Mouse (Mus musculus) kidney, adult 9 months (tissue): ENCODE results near the gene Mmachc.
A peak's percentile ranks its signal among the peaks of the same experiment; 100 is the strongest.
"Not testable (repeated sequence)": the region's sequence is repeated elsewhere in the genome, so short reads cannot be mapped to it uniquely, and the experiment has no call there.

ENCODE experiments used
- DNase-seq: peaks from one replicate; pipeline ENCODE4 v3.0.0; 2022

Mmachc gene

GRCm38 (mm10) chr4:116689309-116689876 lies 18.8 kb downstream of the Mmachc start:
- peak; percentile 80 for DNase-seq

DNA sequence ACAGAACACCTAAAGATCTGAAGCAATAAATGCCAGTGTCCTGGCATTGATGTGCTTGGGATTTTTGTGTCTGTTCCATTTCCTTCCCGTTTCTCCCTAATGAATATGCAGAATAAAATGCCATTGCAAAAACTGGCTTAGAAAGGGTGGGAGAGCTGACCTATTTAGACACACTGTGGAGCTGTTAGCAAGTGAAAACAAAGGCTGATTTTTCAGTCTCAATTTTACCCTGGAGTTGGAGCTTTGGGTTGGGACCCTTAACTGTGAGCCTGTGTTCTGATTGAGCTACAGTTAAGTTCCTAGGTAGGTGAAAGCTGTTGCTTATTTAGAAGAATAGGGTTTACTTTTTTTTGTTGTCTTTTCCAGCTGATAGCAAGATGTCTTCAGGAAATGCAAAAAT lies 21.2 kb downstream of the Mmachc start:
- DNase-seq = no peak

DNA sequence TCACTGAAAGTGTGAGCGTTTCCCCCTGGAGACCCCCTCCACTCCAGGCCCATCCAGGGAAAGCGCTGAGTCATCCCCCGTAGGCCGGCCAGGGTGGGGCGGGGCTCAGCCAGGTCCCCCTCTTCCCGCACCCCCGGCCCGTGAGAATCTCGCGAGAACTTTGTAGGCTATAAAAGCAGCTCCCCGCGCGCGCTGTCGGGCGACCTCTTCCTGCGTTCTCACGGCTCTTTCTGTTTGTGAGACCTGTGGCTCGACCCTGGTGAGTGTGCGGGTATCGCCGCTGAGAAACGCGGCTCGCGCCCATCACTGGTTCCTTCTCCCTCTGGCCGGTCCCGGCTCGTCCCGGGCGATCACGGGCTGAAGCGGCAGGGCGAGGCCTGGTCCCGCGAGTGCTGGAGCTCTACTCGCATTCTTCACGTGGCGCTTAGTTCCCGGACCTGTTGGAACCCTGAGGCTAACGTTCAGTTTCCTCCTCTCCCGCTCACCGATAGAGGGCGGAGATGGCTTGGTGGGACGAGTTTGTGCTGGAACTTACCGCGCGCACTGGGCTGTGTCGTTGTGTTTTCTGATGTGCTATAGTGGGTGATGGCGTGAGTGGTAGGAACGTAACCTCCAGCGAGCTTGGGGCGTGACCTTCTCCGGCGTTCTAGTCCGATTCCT lies 22.7 kb downstream of the Mmachc start, which contains the start of gene Prdx1:
Gene Prdx1 (plus strand): TSS at position 143 of the 660 bp plus-strand sequence.
- peak; percentile 98 for DNase-seq

DNA sequence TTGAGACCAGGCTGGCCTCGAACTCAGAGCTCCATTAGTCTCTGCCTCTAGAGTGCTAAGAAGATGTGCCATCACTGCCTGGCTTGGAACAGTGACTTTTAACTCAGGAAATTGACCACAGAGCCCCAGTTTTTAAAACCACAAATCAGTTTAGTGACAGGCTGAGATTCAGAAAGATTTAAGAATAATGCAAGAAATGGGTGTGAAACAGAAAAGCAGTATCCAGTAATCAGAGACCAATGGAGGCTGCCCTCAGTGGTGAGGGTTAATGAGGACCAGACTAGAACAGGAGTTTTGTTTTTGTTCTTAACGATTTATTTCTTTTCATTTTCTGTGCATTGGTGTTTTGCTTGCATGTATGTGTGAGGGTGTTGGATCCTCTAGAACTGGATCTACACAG lies 23.5 kb downstream of the Mmachc start:
- DNase-seq = no peak

DNA sequence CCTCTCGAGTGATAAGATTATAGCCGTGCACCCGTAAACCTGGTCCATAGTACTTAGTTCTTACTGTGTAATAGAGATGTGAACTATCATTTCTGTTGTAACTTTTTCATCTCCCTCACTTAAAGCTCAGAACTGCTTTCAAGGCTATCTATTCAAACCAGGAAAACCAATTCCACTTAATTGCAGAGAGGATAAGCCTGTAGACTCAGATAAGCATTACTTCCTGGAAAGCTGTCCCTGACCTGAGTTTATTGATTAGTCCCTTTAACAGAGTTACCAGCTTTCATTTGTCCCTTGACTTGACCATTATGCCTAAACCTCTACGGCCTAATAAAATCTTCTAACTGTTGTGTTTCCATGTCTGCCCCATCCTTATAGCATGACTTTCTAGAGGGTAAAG lies 24.2 kb downstream of the Mmachc start:
- DNase-seq = no peak

DNA sequence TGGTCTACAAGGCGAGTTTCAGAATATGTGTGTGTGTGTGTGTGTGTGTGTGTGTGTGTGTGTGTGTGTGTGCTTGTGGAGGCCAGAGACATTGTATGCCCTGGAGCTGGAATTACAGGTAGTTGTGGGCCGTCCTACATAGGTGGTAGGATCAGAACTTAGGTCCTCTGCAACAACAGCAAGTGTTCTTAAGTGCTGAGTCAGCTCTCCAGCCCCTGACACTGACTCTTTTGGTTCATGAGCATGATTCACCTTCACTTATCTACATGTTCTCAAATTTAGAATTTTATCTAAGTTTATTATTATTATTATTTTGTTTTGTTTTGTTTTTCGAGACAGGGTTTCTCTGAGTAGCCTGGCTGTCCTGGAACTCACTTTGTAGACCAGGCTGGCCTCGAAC lies 27.7 kb downstream of the Mmachc start:
- DNase-seq = not testable (repeated sequence)

DNA sequence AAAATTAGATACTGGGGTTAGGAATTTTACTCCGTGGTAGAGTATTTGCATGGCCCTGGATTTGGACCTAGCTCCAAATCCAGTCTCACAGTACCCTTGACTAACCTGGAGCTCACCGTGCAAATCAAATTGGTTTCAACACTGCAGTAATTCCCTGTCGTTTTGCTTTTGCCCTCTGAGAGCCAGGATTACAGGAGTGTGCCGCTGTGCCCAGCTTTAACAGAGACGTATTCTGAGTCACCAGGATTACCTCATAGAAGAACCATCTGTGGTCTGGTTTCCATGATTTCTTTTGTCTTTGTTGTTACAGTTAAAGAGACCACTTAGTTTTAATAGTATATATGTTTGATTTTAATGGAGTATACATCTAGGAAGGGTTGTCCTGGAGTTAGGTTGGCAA lies 29.1 kb downstream of the Mmachc start:
- DNase-seq = no peak

GRCm38 (mm10) chr4:116677808-116678207 lies 30.4 kb downstream of the Mmachc start:
- DNase-seq = no peak

GRCm38 (mm10) chr4:116676027-116676426 lies 32.2 kb downstream of the Mmachc start:
- DNase-seq = no peak

DNA sequence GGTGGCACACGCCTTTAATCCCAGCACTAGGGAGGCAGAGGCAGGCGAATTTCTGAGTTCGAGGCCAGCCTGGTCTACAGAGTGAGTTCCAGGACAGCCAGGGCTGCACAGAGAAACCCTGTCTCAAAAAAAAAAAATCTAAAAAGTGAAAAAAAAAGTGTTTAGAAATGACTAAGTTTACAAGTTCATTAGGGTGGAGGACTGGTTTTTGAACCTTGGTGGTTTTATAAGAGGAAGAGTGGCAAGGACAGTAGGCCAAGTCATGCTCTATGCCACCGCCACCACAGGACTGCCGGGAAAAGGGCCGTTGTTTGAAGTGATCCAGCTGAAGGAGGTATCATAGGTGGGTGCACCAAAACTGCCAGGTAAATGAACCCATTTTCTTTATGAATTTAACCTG lies 33.4 kb downstream of the Mmachc start:
- DNase-seq = not testable (repeated sequence)

- no peak for DNase-seq
Measured at GRCm38 (mm10) chr4:116672785-116673184, 35.4 kb downstream of the Mmachc start.

DNA sequence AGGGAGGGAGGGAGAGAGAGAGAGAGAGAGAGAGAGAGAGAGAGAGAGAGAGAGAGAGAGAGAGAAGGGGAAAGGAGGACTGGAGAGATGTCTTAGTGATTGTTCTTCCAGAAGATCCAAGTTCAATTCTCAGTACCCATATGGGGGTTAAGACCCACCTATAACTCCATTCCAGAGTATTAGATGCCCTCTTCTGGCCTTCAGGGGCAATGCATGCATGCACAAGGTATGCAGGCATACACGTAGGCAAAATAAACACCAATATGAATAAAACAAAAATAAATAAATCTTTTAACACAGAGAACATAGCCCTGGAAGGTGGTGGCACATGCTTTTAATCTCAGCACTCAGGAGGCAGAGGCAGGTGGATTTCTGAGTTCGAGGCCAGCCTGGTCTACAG lies 38.9 kb downstream of the Mmachc start:
- DNase-seq = no peak

DNA sequence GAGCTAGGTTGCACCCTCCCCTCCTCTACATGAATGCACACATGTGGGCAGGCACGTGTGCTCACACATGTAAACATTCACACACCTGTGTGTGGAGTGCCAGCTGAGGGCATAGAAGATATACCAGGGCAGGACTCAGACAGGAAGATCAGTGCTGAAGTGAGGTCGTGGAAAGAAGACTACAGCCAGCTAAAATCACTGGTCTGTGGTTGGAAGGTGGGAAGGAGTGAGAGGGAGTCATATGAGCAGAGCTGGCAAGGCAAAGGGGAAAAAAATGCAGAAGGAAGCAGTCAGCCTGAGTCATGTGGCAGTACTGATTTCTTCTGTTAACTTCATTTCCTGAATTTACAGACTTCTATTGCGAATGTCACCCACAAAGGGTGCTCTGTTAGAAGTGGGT lies 40.1 kb downstream of the Mmachc start:
- DNase-seq = peak; percentile 56

GRCm38 (mm10) chr4:116666625-116667024 lies 41.6 kb downstream of the Mmachc start:
- no peak for DNase-seq

DNA sequence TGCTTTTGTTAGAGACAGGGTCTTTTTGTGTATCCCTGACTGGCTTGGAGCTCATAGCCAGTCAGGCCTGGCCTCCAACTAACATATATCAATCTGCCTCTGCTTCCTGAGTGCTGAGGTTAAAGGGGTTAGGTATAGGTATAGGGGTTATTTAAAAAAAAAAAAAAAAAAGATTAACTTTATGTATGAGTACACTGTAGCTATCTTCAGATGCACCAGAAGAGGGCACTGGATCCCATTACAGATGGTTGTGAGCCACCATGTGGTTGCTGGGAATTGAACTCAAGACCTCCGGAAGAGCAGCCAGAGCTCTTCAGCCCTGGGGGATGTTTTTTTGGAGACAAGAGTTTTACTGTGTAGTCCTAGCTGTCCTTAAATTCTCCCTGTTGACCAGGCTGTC lies 46.2 kb downstream of the Mmachc start:
- DNase-seq = no peak

GRCm38 (mm10) chr4:116660829-116661228 lies 47.4 kb downstream of the Mmachc start:
- DNase-seq = peak; percentile 80

- DNase-seq = not testable (repeated sequence)
Measured at GRCm38 (mm10) chr4:116659916-116660315, 48.3 kb downstream of the Mmachc start.

GRCm38 (mm10) chr4:116659474-116659873 lies 48.7 kb downstream of the Mmachc start:
- peak; percentile 97 for DNase-seq

- peak; percentile 48 for DNase-seq
Measured at GRCm38 (mm10) chr4:116657971-116658370, 50.2 kb downstream of the Mmachc start.

DNA sequence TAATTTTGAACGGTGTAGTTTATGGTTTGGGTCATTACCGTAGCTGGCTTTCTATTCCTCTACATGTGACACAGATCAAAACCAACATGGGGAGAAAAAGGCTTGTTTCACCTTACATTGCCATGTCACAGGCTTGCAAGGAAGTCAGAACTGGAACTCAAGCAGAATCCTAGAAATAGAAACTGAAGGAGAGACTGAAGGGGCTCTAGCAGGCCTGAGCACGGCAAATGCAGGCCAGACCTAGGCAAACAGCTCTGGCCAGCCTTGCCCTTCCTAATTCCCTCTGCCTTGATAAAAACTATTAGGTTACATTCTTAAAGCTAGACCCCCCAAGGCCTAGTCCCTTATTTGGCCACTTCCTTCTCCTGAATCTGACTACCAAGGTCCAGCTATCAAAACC lies 52.5 kb downstream of the Mmachc start:
- DNase-seq = no peak

- peak; percentile 91 for DNase-seq
Measured at GRCm38 (mm10) chr4:116655100-116655499, 53.1 kb downstream of the Mmachc start.

DNA sequence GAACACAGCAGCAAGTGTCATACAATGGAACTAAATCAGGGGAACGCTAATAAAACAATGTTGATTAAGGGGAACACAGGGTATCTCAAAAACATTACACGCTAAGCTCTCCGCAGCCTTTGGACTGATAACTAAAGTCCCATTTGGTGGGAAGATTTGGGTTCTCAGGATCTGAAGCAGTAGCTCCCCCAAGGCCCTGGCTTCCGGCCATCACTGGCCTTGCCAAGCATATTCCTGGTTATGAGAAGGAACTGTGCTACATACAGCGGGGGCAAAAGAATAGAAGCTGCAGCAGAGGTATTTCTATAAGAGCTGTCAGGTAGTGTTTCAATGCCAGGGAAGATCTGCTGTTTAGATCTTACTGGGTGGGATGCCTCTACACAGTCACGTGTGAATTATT lies 55.0 kb downstream of the Mmachc start:
- peak; percentile 89 for DNase-seq
